Mouse (Mus musculus) heart, postnatal 0 days (tissue): ENCODE results near the gene Cpt1c.

Experiments used
- CTCF ChIP-seq: IDR thresholded peaks from 2 replicates; pipeline ENCODE4 v1.5.1; 2016; ENCODE audit warnings: antibody characterized with exemption, control low read depth, low read depth
- EP300 ChIP-seq: IDR thresholded peaks from 2 replicates; pipeline ENCODE4 v1.6.1; 2016; ENCODE audit warnings: antibody characterized with exemption, low read depth

DNA sequence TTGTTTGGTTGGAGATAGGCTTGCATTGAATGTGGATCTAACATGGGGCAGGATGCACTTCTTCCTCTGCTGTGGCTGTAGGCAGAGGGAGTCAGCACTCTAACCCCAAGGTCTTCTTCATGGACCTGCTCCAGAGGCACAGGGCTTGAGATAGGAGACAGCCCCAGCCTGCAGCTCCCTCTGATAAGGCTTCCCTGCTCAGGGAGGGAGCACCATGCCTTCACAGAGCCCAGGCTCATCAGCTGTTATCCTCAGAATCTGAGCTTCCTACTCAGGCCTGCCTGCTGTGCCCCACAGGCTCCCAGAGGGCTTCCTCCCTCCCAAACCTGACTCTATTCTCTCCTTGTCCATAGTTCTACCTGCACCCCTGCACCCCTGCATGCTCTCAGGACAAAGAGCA lies 52.1 kb downstream of the Cpt1c start:
- no peak for TF ChIP-seq CTCF
- no peak for TF ChIP-seq EP300
